In the genomic region with DNA sequence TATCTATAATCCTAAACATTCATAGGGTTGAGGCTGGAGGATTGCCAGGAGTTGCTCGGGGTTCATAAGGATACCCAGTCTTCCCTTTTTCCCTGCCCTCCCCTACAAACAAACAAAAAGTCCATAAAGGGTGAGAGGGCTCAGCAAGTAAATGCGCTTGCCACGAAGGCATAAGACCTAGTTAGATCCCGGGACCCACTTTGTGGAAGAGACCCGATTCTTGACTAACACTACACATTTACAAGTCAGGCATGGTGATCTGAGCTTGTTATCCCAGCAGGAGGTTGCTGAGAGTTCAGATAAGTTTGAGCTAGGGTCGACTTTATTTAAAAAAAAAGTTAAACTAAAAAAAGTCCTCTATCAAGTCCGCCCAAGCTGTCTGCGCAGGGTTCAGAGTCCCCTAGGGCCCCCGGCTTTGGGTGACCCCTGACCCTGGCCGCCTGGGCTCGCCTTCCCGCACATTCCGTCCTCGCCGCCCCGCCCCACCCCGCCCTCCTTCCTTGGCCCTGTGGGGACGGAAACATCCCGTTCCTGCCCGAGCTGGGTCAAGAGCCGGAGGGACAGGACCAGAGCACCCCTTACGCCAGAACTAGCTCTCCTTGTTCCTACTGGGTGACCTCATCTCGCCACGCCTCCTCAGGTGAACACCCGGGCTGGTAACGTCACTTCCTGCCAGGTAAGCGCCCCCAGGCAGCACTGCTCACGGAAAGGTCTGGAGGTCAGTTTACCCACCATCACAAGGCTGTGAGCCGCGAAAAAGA, we compare ENCODE assay signal across 7 mouse cellular contexts. TPM values are rescaled to one million over a fixed set of nuclear protein-coding genes. Genes with fewer than 3 reads are reported as not detected.
A peak's percentile ranks its signal among the peaks of the same experiment; 100 is the strongest.
DNase-seq lines count a peak whose midpoint lies in the region; ATAC-seq lines count a peak whose summit lies in the region.

No protein-coding gene starts in this region.

- peak overlapping the region; percentile 52 for H3K9ac ChIP-seq in embryonic facial prominence, embryonic 12.5 days
- H3K9ac ChIP-seq in heart, embryonic 16.5 days (ENCODE audit: low read length) = peak overlapping the region; percentile 92
- peak overlapping the region; percentile 50; the same call in 1 of the 2 replicates for H3K9ac ChIP-seq in stomach, embryonic 15.5 days

- ATAC-seq in embryonic facial prominence, embryonic 12.5 days (ENCODE audit: insufficient number of reproducible peaks, insufficient read depth, low FRiP score, low TSS enrichment) = no peak
- ATAC-seq in heart, embryonic 16.5 days (replicated peaks; ENCODE audit: extremely low read depth, insufficient read depth, low FRiP score) = no peak
- ATAC-seq in stomach, embryonic 15.5 days (ENCODE audit: insufficient read depth, low FRiP score, low read depth) = peak; percentile 10; the same call in 1 of the 2 replicates
- no peak for ATAC-seq in erythroid progenitor cell, adult 5-6 weeks (replicated peaks; ENCODE audit: low FRiP score, poor library complexity, severe bottlenecking)

- peak overlapping the region; percentile 33 for H3K4me3 ChIP-seq in embryonic facial prominence, embryonic 12.5 days
- peak overlapping the region; percentile 81 for H3K4me3 ChIP-seq in heart, embryonic 16.5 days (ENCODE audit: low read length)
- peak overlapping the region; percentile 54 for H3K4me3 ChIP-seq in midbrain, embryonic 10.5 days
- H3K4me3 ChIP-seq in stomach, embryonic 15.5 days (replicated peaks) = peak overlapping the region; percentile 32

- peaks cover 49% of the 10 kb centered on the region for H3K4me1 ChIP-seq in embryonic facial prominence, embryonic 12.5 days
- H3K4me1 ChIP-seq in heart, embryonic 16.5 days (ENCODE audit: control insufficient read depth, insufficient read depth, low read length) = peaks cover 45% of the 10 kb centered on the region
- peaks cover 71% of the 10 kb centered on the region for H3K4me1 ChIP-seq in midbrain, embryonic 10.5 days
- peaks cover 40% of the 10 kb centered on the region for H3K4me1 ChIP-seq in stomach, embryonic 15.5 days

- no peaks in the 10 kb centered on the region for H3K9me3 ChIP-seq in embryonic facial prominence, embryonic 12.5 days
- no peaks in the 10 kb centered on the region for H3K9me3 ChIP-seq in heart, embryonic 16.5 days (replicated peaks; ENCODE audit: control insufficient read depth, low read length)
- H3K9me3 ChIP-seq in midbrain, embryonic 10.5 days (replicated peaks) = no peaks in the 10 kb centered on the region
- H3K9me3 ChIP-seq in stomach, embryonic 15.5 days = no peaks in the 10 kb centered on the region

- H3K4me2 ChIP-seq in embryonic facial prominence, embryonic 12.5 days (replicated peaks) = peak overlapping the region; percentile 74
- H3K4me2 ChIP-seq in heart, embryonic 16.5 days (ENCODE audit: low read depth, low read length) = peak overlapping the region; percentile 93
- H3K4me2 ChIP-seq in stomach, embryonic 15.5 days = peak overlapping the region; percentile 82

- H3K36me3 ChIP-seq in embryonic facial prominence, embryonic 12.5 days = peaks cover 9% of the 10 kb centered on the region; the same call in 1 of the 2 replicates
- H3K36me3 ChIP-seq in heart, embryonic 16.5 days (ENCODE audit: control insufficient read depth, insufficient read depth) = 0 out of 2 replicates have a peak, but pooled peaks cover 3% of the 10 kb centered on the region
- H3K36me3 ChIP-seq in midbrain, embryonic 10.5 days = peaks cover 8% of the 10 kb centered on the region
- peaks cover 8% of the 10 kb centered on the region; the same call in 1 of the 2 replicates for H3K36me3 ChIP-seq in stomach, embryonic 15.5 days

- peak; percentile 78 for DNase-seq in T-cell, adult 2 months (ENCODE audit: low spot score)
- DNase-seq in kidney, postnatal 36 days = peak; percentile 91 to 97
- DNase-seq in midbrain, embryonic 10.5 days (ENCODE audit: low spot score) = peak; percentile 67

- 3% methylated on average over 30 of the region's 30 CpGs for WGBS in embryonic facial prominence, embryonic 12.5 days
- 6% methylated on average over 30 of the region's 30 CpGs for WGBS in heart, embryonic 16.5 days
- WGBS in midbrain, embryonic 10.5 days = 3% methylated on average over 30 of the region's 30 CpGs
- WGBS in stomach, embryonic 15.5 days = 2% methylated on average over 30 of the region's 30 CpGs

- peak overlapping the region; percentile 94 for H3K27ac ChIP-seq in embryonic facial prominence, embryonic 12.5 days
- peak overlapping the region; percentile 100 for H3K27ac ChIP-seq in heart, embryonic 16.5 days (ENCODE audit: low read length)
- peak overlapping the region; percentile 90 for H3K27ac ChIP-seq in midbrain, embryonic 10.5 days (replicated peaks)
- H3K27ac ChIP-seq in stomach, embryonic 15.5 days = peak overlapping the region; percentile 100

- no peaks in the 10 kb centered on the region for H3K27me3 ChIP-seq in embryonic facial prominence, embryonic 12.5 days
- H3K27me3 ChIP-seq in heart, embryonic 16.5 days (ENCODE audit: control insufficient read depth, insufficient read depth, low read length) = no peaks in the 10 kb centered on the region
- peaks cover 17% of the 10 kb centered on the region for H3K27me3 ChIP-seq in midbrain, embryonic 10.5 days (ENCODE audit: low read depth, poor library complexity, severe bottlenecking)
- no peaks in the 10 kb centered on the region for H3K27me3 ChIP-seq in stomach, embryonic 15.5 days (replicated peaks)

RNA-seq across cellular contexts. Expression of gene Plekhg2, which starts 3.8 kb away (rescaled TPM):
- polyA plus RNA-seq in embryonic facial prominence, embryonic 12.5 days (2016; fragmentation: Nextera tagmentation; extraction: Ambion mirVana) = 114 and 121 TPM in 2 replicates
- 35.8 and 41.8 TPM in 2 replicates for polyA plus RNA-seq in heart, embryonic 16.5 days (2015; fragmentation: Nextera tagmentation; extraction: Ambion mirVana)
- polyA plus RNA-seq in midbrain, embryonic 10.5 days (2016; fragmentation: Nextera tagmentation; extraction: Ambion mirVana) = 69.7 and 82.9 TPM in 2 replicates
- polyA plus RNA-seq in stomach, embryonic 15.5 days (2015; fragmentation: Nextera tagmentation; extraction: Ambion mirVana) = 48.4 and 52.3 TPM in 2 replicates
- 2.1 and 5.8 TPM in 2 replicates for total RNA-seq in erythroid progenitor cell, adult 5-6 weeks (2015; ENCODE audit: low replicate concordance)
- 1.0 and 3.1 TPM in 2 replicates for total RNA-seq in erythroid progenitor cell, adult 5-6 weeks (2017; ENCODE audit: low replicate concordance)

RNA-seq across cellular contexts. Expression of gene Zfp36, which starts 3.9 kb away (rescaled TPM):
- polyA plus RNA-seq in embryonic facial prominence, embryonic 12.5 days (2016; fragmentation: Nextera tagmentation; extraction: Ambion mirVana) = 7.8 and 8.6 TPM in 2 replicates
- polyA plus RNA-seq in heart, embryonic 16.5 days (2015; fragmentation: Nextera tagmentation; extraction: Ambion mirVana) = 15.4 and 18.5 TPM in 2 replicates
- polyA plus RNA-seq in midbrain, embryonic 10.5 days (2016; fragmentation: Nextera tagmentation; extraction: Ambion mirVana) = 4.6 and 5.1 TPM in 2 replicates
- polyA plus RNA-seq in stomach, embryonic 15.5 days (2015; fragmentation: Nextera tagmentation; extraction: Ambion mirVana) = 20.2 and 21.4 TPM in 2 replicates
- total RNA-seq in erythroid progenitor cell, adult 5-6 weeks (2015; ENCODE audit: low replicate concordance) = 39.8 and 50.5 TPM in 2 replicates
- 3.9 and 6.4 TPM in 2 replicates for total RNA-seq in erythroid progenitor cell, adult 5-6 weeks (2017; ENCODE audit: low replicate concordance)

RNA-seq across cellular contexts. Expression of gene Med29, which starts 16.3 kb away (rescaled TPM):
- 51.1 and 52.0 TPM in 2 replicates for polyA plus RNA-seq in embryonic facial prominence, embryonic 12.5 days (2016; fragmentation: Nextera tagmentation; extraction: Ambion mirVana)
- 41.3 and 50.1 TPM in 2 replicates for polyA plus RNA-seq in heart, embryonic 16.5 days (2015; fragmentation: Nextera tagmentation; extraction: Ambion mirVana)
- 58.9 and 61.0 TPM in 2 replicates for polyA plus RNA-seq in midbrain, embryonic 10.5 days (2016; fragmentation: Nextera tagmentation; extraction: Ambion mirVana)
- 44.8 and 47.4 TPM in 2 replicates for polyA plus RNA-seq in stomach, embryonic 15.5 days (2015; fragmentation: Nextera tagmentation; extraction: Ambion mirVana)
- total RNA-seq in erythroid progenitor cell, adult 5-6 weeks (2015; ENCODE audit: low replicate concordance) = 0.84 and 13.0 TPM in 2 replicates
- total RNA-seq in erythroid progenitor cell, adult 5-6 weeks (2017; ENCODE audit: low replicate concordance) = 2.6 and 4.4 TPM in 2 replicates

RNA-seq across cellular contexts. Expression of gene Paf1, which starts 16.6 kb away (rescaled TPM):
- polyA plus RNA-seq in embryonic facial prominence, embryonic 12.5 days (2016; fragmentation: Nextera tagmentation; extraction: Ambion mirVana) = 82.2 and 85.5 TPM in 2 replicates
- polyA plus RNA-seq in heart, embryonic 16.5 days (2015; fragmentation: Nextera tagmentation; extraction: Ambion mirVana) = 78.9 and 79.9 TPM in 2 replicates
- 89.8 and 90.8 TPM in 2 replicates for polyA plus RNA-seq in midbrain, embryonic 10.5 days (2016; fragmentation: Nextera tagmentation; extraction: Ambion mirVana)
- 76.5 and 79.0 TPM in 2 replicates for polyA plus RNA-seq in stomach, embryonic 15.5 days (2015; fragmentation: Nextera tagmentation; extraction: Ambion mirVana)
- 21.4 and 56.6 TPM in 2 replicates for total RNA-seq in erythroid progenitor cell, adult 5-6 weeks (2015; ENCODE audit: low replicate concordance)
- total RNA-seq in erythroid progenitor cell, adult 5-6 weeks (2017; ENCODE audit: low replicate concordance) = 32.5 and 42.5 TPM in 2 replicates

RNA-seq across cellular contexts. Expression of gene Rps16, which starts 25.7 kb away (rescaled TPM):
- 836 and 855 TPM in 2 replicates for polyA plus RNA-seq in embryonic facial prominence, embryonic 12.5 days (2016; fragmentation: Nextera tagmentation; extraction: Ambion mirVana)
- 506 and 555 TPM in 2 replicates for polyA plus RNA-seq in heart, embryonic 16.5 days (2015; fragmentation: Nextera tagmentation; extraction: Ambion mirVana)
- polyA plus RNA-seq in midbrain, embryonic 10.5 days (2016; fragmentation: Nextera tagmentation; extraction: Ambion mirVana) = 726 and 912 TPM in 2 replicates
- polyA plus RNA-seq in stomach, embryonic 15.5 days (2015; fragmentation: Nextera tagmentation; extraction: Ambion mirVana) = 826 and 1,031 TPM in 2 replicates
- 892 and 1,114 TPM in 2 replicates for total RNA-seq in erythroid progenitor cell, adult 5-6 weeks (2015; ENCODE audit: low replicate concordance)
- 132 and 239 TPM in 2 replicates for total RNA-seq in erythroid progenitor cell, adult 5-6 weeks (2017; ENCODE audit: low replicate concordance)
